Comparison of ENCODE assay signal across 12 mouse cellular contexts in genomic region chr4:25768657-25769056, GRCm38 (mm10). TPM values are rescaled to one million over a fixed set of nuclear protein-coding genes. Genes with fewer than 3 reads are reported as not detected.
DNase-seq lines count a peak whose midpoint lies in the region; ATAC-seq and TF ChIP-seq lines count a peak whose summit lies in the region.
"Had no signal": no experiment of that assay in that cellular context is flagged by ENCODE, and none has a peak within 500 bp of the region (broad histone marks: within the 10 kb centered on the region; RNA-seq: fewer than 3 reads in every experiment).

No protein-coding gene starts in this region.

- no peak for TF ChIP-seq EP300 in stomach, postnatal 0 days (optimal IDR thresholded peaks at IDR 0.05)

- no peaks in the 10 kb centered on the region for H3K27me3 ChIP-seq in forebrain, embryonic 11.5 days (ENCODE audit: control insufficient read depth, insufficient read depth, low read length)
- no peaks in the 10 kb centered on the region for H3K27me3 ChIP-seq in forebrain, embryonic 10.5 days (ENCODE audit: poor library complexity, severe bottlenecking)
- no peaks in the 10 kb centered on the region for H3K27me3 ChIP-seq in hindbrain, embryonic 16.5 days (replicated peaks; ENCODE audit: control insufficient read depth, insufficient read depth, low read length)
- H3K27me3 ChIP-seq in stomach, postnatal 0 days (ENCODE audit: control insufficient read depth, insufficient read depth, low read length), result no peaks in the 10 kb centered on the region
- H3K27me3 ChIP-seq: heart, embryonic 15.5 days had no signal

- no peaks in the 10 kb centered on the region for H3K9me3 ChIP-seq in forebrain, embryonic 11.5 days (ENCODE audit: control insufficient read depth, low read length)
- no peaks in the 10 kb centered on the region for H3K9me3 ChIP-seq in forebrain, embryonic 10.5 days
- H3K9me3 ChIP-seq in hindbrain, embryonic 16.5 days (ENCODE audit: control insufficient read depth, low read length), result no peaks in the 10 kb centered on the region
- H3K9me3 ChIP-seq in stomach, postnatal 0 days (ENCODE audit: control insufficient read depth, low read length), result no peaks in the 10 kb centered on the region
- H3K9me3 ChIP-seq: heart, embryonic 15.5 days; limb, embryonic 10.5 days had no signal

- no peaks in the 10 kb centered on the region; the same call in 1 of the 2 replicates for H3K4me1 ChIP-seq in forebrain, embryonic 11.5 days (replicated peaks; ENCODE audit: control insufficient read depth, insufficient read depth, low read length)
- H3K4me1 ChIP-seq in forebrain, embryonic 10.5 days, result peaks cover 18% of the 10 kb centered on the region
- no peaks in the 10 kb centered on the region for H3K4me1 ChIP-seq in hindbrain, embryonic 16.5 days (ENCODE audit: control insufficient read depth, insufficient read depth, low read depth, low read length)
- no peaks in the 10 kb centered on the region for H3K4me1 ChIP-seq in stomach, postnatal 0 days (replicated peaks; ENCODE audit: control insufficient read depth, insufficient read depth)
- H3K4me1 ChIP-seq: heart, embryonic 15.5 days; limb, embryonic 10.5 days had no signal

- ATAC-seq in forebrain, embryonic 11.5 days (replicated peaks; ENCODE audit: low FRiP score), result peak; percentile 57
- peak; percentile 83 for ATAC-seq in hindbrain, embryonic 16.5 days
- ATAC-seq in stomach, postnatal 0 days (ENCODE audit: low FRiP score, low TSS enrichment), result no peak
- no peak for ATAC-seq in monocyte, adult 5-6 weeks (replicated peaks; ENCODE audit: insufficient number of reproducible peaks, low FRiP score, low TSS enrichment, poor library complexity, severe bottlenecking)

- no peak overlapping the region for H3K9ac ChIP-seq in forebrain, embryonic 11.5 days (ENCODE audit: low read length)
- H3K9ac ChIP-seq in hindbrain, embryonic 16.5 days (ENCODE audit: low read depth, low read length), result no peak overlapping the region
- no peak overlapping the region for H3K9ac ChIP-seq in stomach, postnatal 0 days (ENCODE audit: low read length)
- H3K9ac ChIP-seq: heart, embryonic 15.5 days had no signal

- H3K36me3 ChIP-seq in forebrain, embryonic 11.5 days (ENCODE audit: control insufficient read depth, insufficient read depth, low read length), result no peaks in the 10 kb centered on the region
- no peaks in the 10 kb centered on the region; the same call in 1 of the 2 replicates for H3K36me3 ChIP-seq in forebrain, embryonic 10.5 days (replicated peaks)
- H3K36me3 ChIP-seq in hindbrain, embryonic 16.5 days (ENCODE audit: control insufficient read depth, insufficient read depth, low read length), result no peaks in the 10 kb centered on the region
- no peaks in the 10 kb centered on the region for H3K36me3 ChIP-seq in stomach, postnatal 0 days (ENCODE audit: control insufficient read depth, insufficient read depth, low read length)
- H3K36me3 ChIP-seq: heart, embryonic 15.5 days; limb, embryonic 10.5 days had no signal

- no peak overlapping the region for H3K4me3 ChIP-seq in forebrain, embryonic 11.5 days (ENCODE audit: low read depth, low read length)
- no peak overlapping the region for H3K4me3 ChIP-seq in forebrain, embryonic 10.5 days
- H3K4me3 ChIP-seq in hindbrain, embryonic 16.5 days (ENCODE audit: low read length), result no peak overlapping the region
- H3K4me3 ChIP-seq in stomach, postnatal 0 days (ENCODE audit: low read depth, low read length), result no peak overlapping the region
- H3K4me3 ChIP-seq: heart, embryonic 15.5 days; limb, embryonic 10.5 days had no signal

- DNase-seq in forebrain, embryonic 11.5 days (ENCODE audit: low spot score), result no peak
- no peak for DNase-seq in forebrain, embryonic 10.5 days (ENCODE audit: extremely low spot score, low spot score)
- DNase-seq in right cerebral cortex, postnatal 10 days (ENCODE audit: low spot score in 2 of 2), result peak; percentile 39 to 42
- no peak for DNase-seq in right cerebral cortex, postnatal 4 days
- DNase-seq in MN1 (ENCODE audit: low spot score), result no peak
- no peak for DNase-seq in stomach, postnatal 0 days (ENCODE audit: low spot score)
- DNase-seq: adrenal gland, postnatal 25 days; embryo, embryonic 11 days had no signal

- WGBS in forebrain, embryonic 11.5 days, result 15% methylated on average over 3 of the region's 3 CpGs
- 18% methylated on average over 3 of the region's 3 CpGs for WGBS in forebrain, embryonic 10.5 days
- 20% methylated on average over 3 of the region's 3 CpGs for WGBS in hindbrain, embryonic 16.5 days
- WGBS in stomach, postnatal 0 days, result 60% methylated on average over 3 of the region's 3 CpGs

- no peak for TF ChIP-seq CTCF in stomach, postnatal 0 days (IDR thresholded peaks at IDR 0.05; ENCODE audit: low read depth)

- no peak overlapping the region for H3K4me2 ChIP-seq in forebrain, embryonic 11.5 days (ENCODE audit: low read depth, low read length, severe bottlenecking)
- H3K4me2 ChIP-seq in hindbrain, embryonic 16.5 days (ENCODE audit: low read length), result no peak overlapping the region
- no peak overlapping the region for H3K4me2 ChIP-seq in stomach, postnatal 0 days (replicated peaks; ENCODE audit: low read depth)
- H3K4me2 ChIP-seq: heart, embryonic 15.5 days had no signal

- H3K27ac ChIP-seq in forebrain, embryonic 11.5 days (ENCODE audit: low read depth, low read length), result no peak overlapping the region
- no peak overlapping the region for H3K27ac ChIP-seq in forebrain, embryonic 10.5 days
- no peak overlapping the region for H3K27ac ChIP-seq in hindbrain, embryonic 16.5 days (ENCODE audit: low read depth, low read length)
- H3K27ac ChIP-seq in stomach, postnatal 0 days (replicated peaks), result no peak overlapping the region
- H3K27ac ChIP-seq: heart, embryonic 15.5 days; limb, embryonic 10.5 days had no signal

RNA-seq across cellular contexts. Expression of gene Fut9, which starts 31.4 kb away (rescaled TPM):
- polyA plus RNA-seq in forebrain, embryonic 11.5 days (2014; fragmentation: Nextera tagmentation; extraction: Ambion mirVana), result 8.5 and 10.0 TPM in 2 replicates
- 6.3 and 7.1 TPM in 2 replicates for polyA plus RNA-seq in forebrain, embryonic 10.5 days (2016; fragmentation: Nextera tagmentation; extraction: Ambion mirVana)
- polyA plus RNA-seq in hindbrain, embryonic 16.5 days (2015; fragmentation: Nextera tagmentation; extraction: Ambion mirVana), result 16.4 and 16.5 TPM in 2 replicates
- polyA plus RNA-seq in stomach, postnatal 0 days (2015; fragmentation: Nextera tagmentation; extraction: Ambion mirVana), result 0.62 and 0.87 TPM in 2 replicates
- total RNA-seq in monocyte, adult 5-6 weeks (2017), result not detected in 3 replicates

Comparison
In these comparisons a context has a peak if more than half of its experiments do, and no peak if none do; other contexts are left out.
1. DNase-seq: peak in right cerebral cortex, postnatal 10 days (2 of 2); none in forebrain, embryonic 11.5 days (single experiment), forebrain, embryonic 10.5 days (single experiment), right cerebral cortex, postnatal 4 days (single experiment), MN1 (single experiment) and stomach, postnatal 0 days (single experiment).
2. ATAC-seq: peak in forebrain, embryonic 11.5 days (single experiment) and hindbrain, embryonic 16.5 days (single experiment); none in stomach, postnatal 0 days (single experiment) and monocyte, adult 5-6 weeks (single experiment).